In genomic region chr2:102040011-102040410, GRCm38 (mm10) we compare ENCODE assay signal across 27 mouse cellular contexts.
DNase-seq lines count a peak whose midpoint lies in the region; ATAC-seq and TF ChIP-seq lines count a peak whose summit lies in the region.
"Had no signal": no experiment of that assay in that cellular context is flagged by ENCODE, and none has a peak within 500 bp of the region (broad histone marks: within the 10 kb centered on the region; RNA-seq: fewer than 3 reads in every experiment).

No protein-coding gene starts in this region.

- intact Hi-C loops in heart, postnatal 14 days (cut with DNase I) = no loop called here
- intact Hi-C loops in left cerebral cortex, postnatal 25 days (cut with DNase I) = no loop called here

- no peaks in the 10 kb centered on the region for H3K27me3 ChIP-seq in heart, postnatal 0 days (ENCODE audit: control insufficient read depth, insufficient read depth, low read length)
- H3K27me3 ChIP-seq: embryonic facial prominence, embryonic 15.5 days; heart, embryonic 13.5 days; intestine, embryonic 15.5 days; limb, embryonic 13.5 days; liver, embryonic 13.5 days; lung, embryonic 15.5 days; neural tube, embryonic 15.5 days; stomach, embryonic 15.5 days had no signal

- no peak for ATAC-seq in heart, postnatal 0 days (ENCODE audit: insufficient read depth, low read depth)
- no peak for ATAC-seq in granulocyte monocyte progenitor cell, adult 5-6 weeks (replicated peaks; ENCODE audit: poor library complexity, severe bottlenecking)
- ATAC-seq: hindbrain, embryonic 16.5 days; intestine, embryonic 15.5 days; midbrain, embryonic 16.5 days had no signal

- no peak for TF ChIP-seq CTCF in heart, postnatal 0 days (IDR thresholded peaks at IDR 0.05; ENCODE audit: low read depth)
- no peak for TF ChIP-seq CTCF in bone marrow, adult 2 months (IDR thresholded peaks at IDR 0.05; ENCODE audit: control insufficient read depth, insufficient read depth, low read length)

- H3K9ac ChIP-seq in heart, postnatal 0 days (replicated peaks; ENCODE audit: low read depth, low read length) = no peak overlapping the region
- H3K9ac ChIP-seq: embryonic facial prominence, embryonic 15.5 days; heart, embryonic 13.5 days; intestine, embryonic 15.5 days; limb, embryonic 13.5 days; liver, embryonic 13.5 days; lung, embryonic 15.5 days; neural tube, embryonic 15.5 days; stomach, embryonic 15.5 days had no signal

- peaks cover 34% of the 10 kb centered on the region for H3K4me1 ChIP-seq in heart, postnatal 0 days (ENCODE audit: control insufficient read depth, insufficient read depth)
- peaks cover 2% of the 10 kb centered on the region for H3K4me1 ChIP-seq in bone marrow, adult 2 months (ENCODE audit: control insufficient read depth, insufficient read depth, low read length)

- no peak for DNase-seq in heart, postnatal 0 days (ENCODE audit: low spot score)
- no peak for DNase-seq in heart, postnatal 14 days
- peak; percentile 17 to 23 for DNase-seq in B cell, adult 2 months
- DNase-seq in thymus, postnatal 0 days (ENCODE audit: low spot score) = peak; percentile 63
- DNase-seq in left cerebral cortex, postnatal 25 days (ENCODE audit: low spot score in 2 of 2) = no peak
- DNase-seq in kidney, adult 9 months = no peak
- DNase-seq: adrenal gland, adult 8-10 months; cerebellum, adult 9-10 months; gastrocnemius, postnatal 10 days; heart, postnatal 4 days; kidney, adult 8-10 months; kidney, postnatal 14 days; layer of hippocampus, postnatal 36 days; liver, embryonic 13.5 days; lung, postnatal 4 days; right cerebral cortex, postnatal 25 days had no signal

- H3K9me3 ChIP-seq in heart, postnatal 0 days (replicated peaks; ENCODE audit: control insufficient read depth, low read length) = no peaks in the 10 kb centered on the region
- H3K9me3 ChIP-seq: embryonic facial prominence, embryonic 15.5 days; heart, embryonic 13.5 days; intestine, embryonic 15.5 days; limb, embryonic 13.5 days; liver, embryonic 13.5 days; lung, embryonic 15.5 days; neural tube, embryonic 15.5 days; stomach, embryonic 15.5 days had no signal

- H3K4me2 ChIP-seq in heart, postnatal 0 days (ENCODE audit: low read depth, low read length) = peak overlapping the region; percentile 8; the same call in 1 of the 2 replicates
- H3K4me2 ChIP-seq: embryonic facial prominence, embryonic 15.5 days; heart, embryonic 13.5 days; intestine, embryonic 15.5 days; limb, embryonic 13.5 days; liver, embryonic 13.5 days; lung, embryonic 15.5 days; neural tube, embryonic 15.5 days; stomach, embryonic 15.5 days had no signal

- no peak for TF ChIP-seq POLR2A in bone marrow, adult 2 months (IDR thresholded peaks at IDR 0.05; ENCODE audit: borderline replicate concordance, control insufficient read depth, low read depth, low read length)

- WGBS in heart, postnatal 0 days = 74% methylated on average over 2 of the region's 2 CpGs
- WGBS in bone marrow, adult 2 months = 69% methylated on average over 2 of the region's 2 CpGs

- no peaks in the 10 kb centered on the region for H3K36me3 ChIP-seq in heart, postnatal 0 days (replicated peaks; ENCODE audit: control insufficient read depth, insufficient read depth, low read length)
- H3K36me3 ChIP-seq: embryonic facial prominence, embryonic 15.5 days; heart, embryonic 13.5 days; intestine, embryonic 15.5 days; liver, embryonic 13.5 days; lung, embryonic 15.5 days; neural tube, embryonic 15.5 days; stomach, embryonic 15.5 days had no signal

- peak overlapping the region; percentile 55; the same call in 1 of the 2 replicates for H3K27ac ChIP-seq in heart, postnatal 0 days (ENCODE audit: low read depth)
- H3K27ac ChIP-seq in bone marrow, adult 2 months (ENCODE audit: control insufficient read depth, insufficient read depth, low read depth, low read length, poor library complexity) = peak overlapping the region; percentile 86
- H3K27ac ChIP-seq: embryonic facial prominence, embryonic 15.5 days; heart, embryonic 13.5 days; intestine, embryonic 15.5 days; limb, embryonic 13.5 days; liver, embryonic 13.5 days; lung, embryonic 15.5 days; neural tube, embryonic 15.5 days; stomach, embryonic 15.5 days had no signal

- peak overlapping the region; percentile 17; the same call in 1 of the 2 replicates for H3K4me3 ChIP-seq in heart, postnatal 0 days (ENCODE audit: low read depth, low read length)
- peak overlapping the region; percentile 46 for H3K4me3 ChIP-seq in bone marrow, adult 2 months (replicated peaks; ENCODE audit: control insufficient read depth, low read depth, low read length)
- H3K4me3 ChIP-seq: embryonic facial prominence, embryonic 15.5 days; heart, embryonic 13.5 days; intestine, embryonic 15.5 days; limb, embryonic 13.5 days; liver, embryonic 13.5 days; lung, embryonic 15.5 days; neural tube, embryonic 15.5 days; stomach, embryonic 15.5 days had no signal

- TF ChIP-seq EP300 in heart, postnatal 0 days (IDR thresholded peaks at IDR 0.05; ENCODE audit: low read depth) = no peak

Comparison
In these comparisons a context has a peak if more than half of its experiments do, and no peak if none do; other contexts are left out.
1. DNase-seq: peak in B cell, adult 2 months (2 of 2) and thymus, postnatal 0 days (single experiment); none in heart, postnatal 0 days (single experiment), heart, postnatal 14 days (0 of 2), left cerebral cortex, postnatal 25 days (0 of 2) and kidney, adult 9 months (single experiment).